13 mouse cellular contexts compared by ENCODE assay signal in genomic region chr9:35164142-35164874, GRCm38 (mm10).
"Had no signal": no experiment of that assay in that cellular context is flagged by ENCODE, and none has a peak within 500 bp of the region (broad histone marks: within the 10 kb centered on the region; RNA-seq: fewer than 3 reads in every experiment).

No protein-coding gene starts in this region.

- H3K4me3 ChIP-seq: limb, embryonic 10.5 days; midbrain, embryonic 12.5 days; neural tube, embryonic 13.5 days had no signal

- H3K27me3 ChIP-seq: midbrain, embryonic 12.5 days; neural tube, embryonic 13.5 days had no signal

- H3K4me2 ChIP-seq: midbrain, embryonic 12.5 days; neural tube, embryonic 13.5 days had no signal

- H3K4me1 ChIP-seq: limb, embryonic 10.5 days had no signal

- H3K27ac ChIP-seq: limb, embryonic 10.5 days; liver, embryonic 14.5 days; midbrain, embryonic 12.5 days; neural tube, embryonic 13.5 days; stomach, postnatal 0 days had no signal

- DNase-seq: kidney, adult 2 months; kidney, postnatal 25 days; lung, adult 2 months; lung, postnatal 36 days; retina, postnatal 1 day; thymus, postnatal 4 days had no signal

- H3K9ac ChIP-seq: liver, embryonic 14.5 days; midbrain, embryonic 12.5 days; neural tube, embryonic 13.5 days had no signal

- ATAC-seq: lung, postnatal 0 days; midbrain, embryonic 16.5 days had no signal

- H3K9me3 ChIP-seq: limb, embryonic 10.5 days; midbrain, embryonic 12.5 days; neural tube, embryonic 13.5 days had no signal
